Mouse (Mus musculus): Measurements from ENCODE around the gene Gm20388. TPM values are rescaled to one million over a fixed set of nuclear protein-coding genes. Genes with fewer than 3 reads are reported as not detected.

The Gm20388 gene
- polyA plus RNA-seq, 1 experiment from 2014 or later, result not detected

DNA sequence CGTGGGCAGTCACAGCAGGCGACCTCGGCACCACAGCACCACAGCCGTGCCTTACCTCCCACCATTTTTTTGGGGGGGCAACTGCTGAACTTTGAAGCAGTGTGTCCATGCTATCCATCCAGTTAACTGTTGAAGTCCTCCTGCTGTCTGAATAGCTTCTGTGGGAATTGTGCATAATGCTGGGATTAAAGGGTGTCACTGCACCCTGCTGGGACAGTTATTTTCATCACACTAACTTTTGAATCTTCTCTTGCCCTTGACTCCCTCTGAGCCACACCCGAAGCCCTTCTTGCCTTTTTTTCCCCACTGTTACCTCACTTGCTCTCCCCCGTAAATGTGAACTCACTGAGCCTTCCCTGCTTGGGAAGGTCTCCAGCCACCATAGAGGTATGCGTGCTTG lies 27.8 kb downstream of the Gm20388 start:
- Histone ChIP-seq H3K36me3 (peaks cover 76% of the 10 kb centered on the region), H3K4me3 (no peak overlapping the region), H3K4me1 (peaks cover 24% of the 10 kb centered on the region), H3K9ac (no peak overlapping the region), H3K27me3 (replicated peaks) (no peaks in the 10 kb centered on the region), H3K27ac (replicated peaks) (no peak overlapping the region), H3K4me2 (no peak overlapping the region), H3K9me3 (no peaks in the 10 kb centered on the region)
- ATAC-seq (ENCODE audit: extremely low read depth, insufficient number of reproducible peaks, low FRiP score, low TSS enrichment), result no peak
- WGBS, result 87% methylated on average over 7 of the region's 7 CpGs

DNA sequence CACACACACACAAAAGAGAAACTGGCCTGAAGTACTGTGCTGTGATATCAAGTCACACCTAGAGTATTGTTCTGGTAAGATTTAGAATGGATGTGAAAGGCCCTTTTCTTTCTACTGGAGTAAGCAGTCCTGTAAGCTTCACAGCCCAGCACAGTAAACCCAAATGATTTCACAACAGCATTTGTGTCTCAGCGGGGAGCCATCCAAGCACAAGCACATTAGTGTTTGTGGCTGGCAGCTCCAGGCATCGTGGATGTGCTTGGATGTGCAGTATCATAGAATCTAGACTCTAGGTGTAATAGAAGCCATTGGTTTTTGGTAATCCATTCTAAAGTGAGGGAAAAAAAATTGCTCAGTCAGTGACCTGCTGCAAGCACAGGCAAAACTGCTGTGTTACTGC lies 28.7 kb downstream of the Gm20388 start:
- H3K9ac ChIP-seq, result no peak overlapping the region
- H3K36me3 ChIP-seq, result peaks cover 76% of the 10 kb centered on the region
- 85% methylated on average over 2 of the region's 2 CpGs for WGBS
- H3K4me3 ChIP-seq, result no peak overlapping the region
- H3K27me3 ChIP-seq (replicated peaks), result no peaks in the 10 kb centered on the region
- ATAC-seq (ENCODE audit: extremely low read depth, insufficient number of reproducible peaks, low FRiP score, low TSS enrichment), result no peak
- H3K4me1 ChIP-seq, result peaks cover 21% of the 10 kb centered on the region
- H3K27ac ChIP-seq (replicated peaks), result no peak overlapping the region
- H3K4me2 ChIP-seq, result no peak overlapping the region
- no peaks in the 10 kb centered on the region for H3K9me3 ChIP-seq

DNA sequence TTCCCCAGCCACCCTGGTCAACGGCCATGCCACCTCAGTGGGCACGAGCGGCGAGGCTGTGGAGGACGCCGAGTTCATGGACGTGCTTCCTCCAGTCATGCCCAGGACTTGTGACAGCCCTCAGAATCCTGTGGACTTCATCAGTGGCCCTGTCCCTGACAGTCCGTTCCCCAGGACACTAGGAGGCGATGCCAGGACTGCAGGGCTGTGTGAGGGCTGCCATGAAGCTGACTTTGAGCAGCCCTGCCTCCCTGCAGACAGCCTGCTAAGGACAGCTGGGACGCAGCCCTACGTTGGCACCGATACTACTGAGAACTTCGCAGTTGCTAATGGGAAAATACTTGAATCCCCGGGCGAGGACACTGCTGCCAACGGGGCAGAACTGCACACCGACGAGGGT lies 30.8 kb downstream of the Gm20388 start:
- Histone ChIP-seq H3K27ac (replicated peaks) (no peak overlapping the region), H3K9ac (no peak overlapping the region), H3K4me2 (no peak overlapping the region), H3K4me3 (no peak overlapping the region), H3K27me3 (replicated peaks) (no peaks in the 10 kb centered on the region), H3K9me3 (no peaks in the 10 kb centered on the region), H3K36me3 (peaks cover 84% of the 10 kb centered on the region), H3K4me1 (peaks cover 2% of the 10 kb centered on the region)
- ATAC-seq (ENCODE audit: extremely low read depth, insufficient number of reproducible peaks, low FRiP score, low TSS enrichment), result no peak
- WGBS, result 96% methylated on average over 18 of the region's 18 CpGs

DNA sequence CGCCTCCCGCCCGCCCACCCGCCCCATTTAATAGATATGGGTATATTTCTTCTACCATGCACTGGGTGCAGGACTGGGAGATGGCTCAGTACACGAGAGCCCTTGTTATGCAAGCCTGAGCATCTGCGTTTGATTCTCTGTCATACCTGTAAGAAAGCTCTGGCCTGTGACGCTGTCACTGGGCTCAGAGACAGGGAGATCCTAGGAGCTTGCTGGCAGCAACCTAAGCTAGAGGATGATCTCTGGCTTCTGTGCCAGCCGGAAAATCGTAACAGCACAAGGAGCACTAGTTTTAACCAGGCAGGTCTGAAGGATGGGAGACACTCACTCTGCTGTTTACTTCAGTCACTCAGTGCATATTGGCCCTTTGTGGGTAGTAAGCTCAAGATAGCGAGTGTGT lies 33.0 kb downstream of the Gm20388 start:
- no peaks in the 10 kb centered on the region for H3K27me3 ChIP-seq (replicated peaks)
- H3K9ac ChIP-seq, result no peak overlapping the region
- H3K27ac ChIP-seq (replicated peaks), result no peak overlapping the region
- peaks cover 82% of the 10 kb centered on the region for H3K36me3 ChIP-seq
- no peak overlapping the region for H3K4me3 ChIP-seq
- H3K4me2 ChIP-seq, result no peak overlapping the region
- no peak for ATAC-seq (ENCODE audit: extremely low read depth, insufficient number of reproducible peaks, low FRiP score, low TSS enrichment)
- 92% methylated on average over 10 of the region's 10 CpGs for WGBS
- no peaks in the 10 kb centered on the region for H3K9me3 ChIP-seq
- no peaks in the 10 kb centered on the region; the same call in 1 of the 2 replicates for H3K4me1 ChIP-seq

DNA sequence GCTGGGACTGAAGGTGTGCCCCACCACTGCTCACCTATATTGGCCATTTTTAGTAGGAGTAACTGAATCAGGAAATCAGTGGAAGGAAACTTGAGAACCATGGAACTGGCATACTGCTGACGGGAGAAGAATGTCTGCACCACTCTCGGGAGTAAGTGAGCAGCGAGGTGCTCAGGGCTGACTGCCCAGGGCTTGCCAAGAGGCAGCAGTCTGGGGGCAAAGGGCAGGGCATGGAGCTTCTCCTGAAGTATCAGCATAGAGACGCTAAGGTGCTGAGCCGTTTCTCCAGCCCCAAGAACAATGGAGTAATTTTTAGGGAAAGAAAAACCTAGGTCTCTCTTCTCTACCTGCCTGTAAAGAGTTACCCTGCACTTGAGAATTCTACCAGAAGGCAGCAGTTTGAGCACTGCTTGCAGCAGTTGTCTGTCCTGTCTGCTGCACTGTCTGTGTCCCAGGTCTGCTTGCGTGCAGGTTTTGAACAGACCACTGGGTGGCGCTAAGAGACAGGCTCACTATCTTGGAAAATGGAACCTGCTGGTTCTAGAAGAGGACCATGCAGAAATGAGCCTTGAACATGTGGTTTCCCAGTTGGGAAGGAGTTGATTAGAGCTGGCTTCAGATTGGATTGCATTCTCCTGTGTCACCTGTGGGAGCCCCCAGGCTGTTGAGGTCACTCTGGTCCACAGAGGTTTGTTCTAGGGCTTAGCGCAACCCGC lies 33.6 kb downstream of the Gm20388 start:
- 64% methylated on average over 9 of the region's 9 CpGs for WGBS
- no peak for ATAC-seq (ENCODE audit: extremely low read depth, insufficient number of reproducible peaks, low FRiP score, low TSS enrichment)
- Histone ChIP-seq H3K4me3 (no peak overlapping the region), H3K9ac (no peak overlapping the region), H3K36me3 (peaks cover 82% of the 10 kb centered on the region), H3K27ac (replicated peaks) (no peak overlapping the region), H3K4me2 (no peak overlapping the region), H3K4me1 (no peaks in the 10 kb centered on the region; the same call in 1 of the 2 replicates), H3K27me3 (replicated peaks) (no peaks in the 10 kb centered on the region), H3K9me3 (no peaks in the 10 kb centered on the region)

DNA sequence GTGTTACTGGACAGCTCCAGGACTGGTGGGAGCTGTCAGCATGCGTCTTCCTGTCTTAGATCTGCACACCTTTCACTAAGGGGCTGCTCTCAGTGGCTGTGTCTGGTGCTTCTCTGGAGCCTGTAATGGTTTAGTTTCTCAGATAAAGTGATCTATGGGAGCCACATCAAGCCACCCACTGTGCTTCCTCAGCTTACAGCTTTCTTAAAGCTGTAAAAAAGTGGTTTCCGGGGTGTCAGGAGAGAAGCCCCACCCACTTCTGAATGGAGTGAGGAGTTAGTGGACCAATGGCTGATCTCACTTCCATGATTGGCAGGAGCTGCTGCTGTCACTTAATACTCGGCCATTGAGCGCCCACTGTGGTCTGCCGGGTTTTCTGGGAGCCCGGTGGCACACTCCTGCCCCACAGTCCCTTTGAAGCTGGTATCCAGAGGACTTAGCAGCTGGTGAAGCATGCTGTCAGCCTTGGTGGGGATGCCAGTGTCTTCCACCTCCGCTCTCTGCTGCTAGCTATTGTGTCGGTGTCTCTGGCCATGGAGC lies 35.8 kb downstream of the Gm20388 start:
- Histone ChIP-seq H3K27me3 (replicated peaks) (no peaks in the 10 kb centered on the region), H3K4me2 (no peak overlapping the region), H3K4me3 (no peak overlapping the region), H3K4me1 (no peaks in the 10 kb centered on the region; the same call in 1 of the 2 replicates), H3K27ac (replicated peaks) (no peak overlapping the region), H3K9ac (no peak overlapping the region), H3K9me3 (no peaks in the 10 kb centered on the region), H3K36me3 (peaks cover 89% of the 10 kb centered on the region)
- 75% methylated on average over 8 of the region's 8 CpGs for WGBS
- no peak for ATAC-seq (ENCODE audit: extremely low read depth, insufficient number of reproducible peaks, low FRiP score, low TSS enrichment)

DNA sequence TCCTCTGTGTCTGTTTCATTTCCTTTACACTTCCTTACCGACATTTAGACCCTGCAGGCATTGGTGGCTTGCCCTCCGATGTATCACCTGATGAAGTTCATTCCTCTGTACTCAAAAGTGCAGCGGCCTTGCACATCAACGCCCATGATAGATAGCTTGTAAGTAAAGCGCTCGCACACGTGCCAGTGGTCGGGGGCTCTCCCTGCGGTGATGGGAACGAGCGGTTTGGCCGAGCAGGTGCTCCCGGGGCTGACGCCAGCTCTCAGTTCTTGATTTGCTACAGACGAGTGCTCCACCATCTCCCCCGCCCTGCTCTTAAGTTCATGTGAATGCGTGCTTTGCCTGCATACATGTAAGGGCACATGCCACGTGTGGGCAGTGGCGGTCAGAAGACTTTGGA lies 37.0 kb downstream of the Gm20388 start:
- no peaks in the 10 kb centered on the region for H3K27me3 ChIP-seq (replicated peaks)
- H3K4me3 ChIP-seq, result no peak overlapping the region
- no peak overlapping the region for H3K9ac ChIP-seq
- peaks cover 89% of the 10 kb centered on the region for H3K36me3 ChIP-seq
- H3K4me1 ChIP-seq, result no peaks in the 10 kb centered on the region; the same call in 1 of the 2 replicates
- H3K27ac ChIP-seq (replicated peaks), result no peak overlapping the region
- 78% methylated on average over 19 of the region's 19 CpGs for WGBS
- H3K9me3 ChIP-seq, result no peaks in the 10 kb centered on the region
- ATAC-seq (ENCODE audit: extremely low read depth, insufficient number of reproducible peaks, low FRiP score, low TSS enrichment), result no peak
- H3K4me2 ChIP-seq, result no peak overlapping the region

DNA sequence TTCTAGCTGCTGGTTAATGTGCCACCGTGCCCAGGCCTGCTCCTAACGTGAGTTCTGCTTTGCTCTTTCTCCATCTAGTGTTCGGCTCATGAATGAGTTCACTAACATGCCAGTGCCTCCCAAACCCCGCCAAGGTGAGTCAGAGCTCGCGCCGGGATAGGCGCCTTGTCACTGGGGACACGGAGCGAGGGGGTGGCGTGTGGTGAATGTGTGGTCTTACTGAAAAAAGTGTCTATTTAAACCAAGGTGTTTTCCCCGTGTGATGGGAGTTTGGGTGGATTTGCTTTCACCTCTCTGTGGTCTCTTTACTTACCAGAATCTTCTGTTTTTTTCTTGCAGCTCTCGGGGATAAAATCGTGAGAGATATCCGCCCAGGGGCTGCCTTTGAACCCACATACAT lies 37.7 kb downstream of the Gm20388 start:
- no peaks in the 10 kb centered on the region for H3K27me3 ChIP-seq (replicated peaks)
- WGBS, result 84% methylated on average over 15 of the region's 15 CpGs
- H3K4me2 ChIP-seq, result no peak overlapping the region
- peaks cover 89% of the 10 kb centered on the region for H3K36me3 ChIP-seq
- H3K27ac ChIP-seq (replicated peaks), result no peak overlapping the region
- no peak overlapping the region for H3K4me3 ChIP-seq
- H3K9ac ChIP-seq, result no peak overlapping the region
- H3K9me3 ChIP-seq, result no peaks in the 10 kb centered on the region
- no peak for ATAC-seq (ENCODE audit: extremely low read depth, insufficient number of reproducible peaks, low FRiP score, low TSS enrichment)
- H3K4me1 ChIP-seq, result no peaks in the 10 kb centered on the region; the same call in 1 of the 2 replicates

DNA sequence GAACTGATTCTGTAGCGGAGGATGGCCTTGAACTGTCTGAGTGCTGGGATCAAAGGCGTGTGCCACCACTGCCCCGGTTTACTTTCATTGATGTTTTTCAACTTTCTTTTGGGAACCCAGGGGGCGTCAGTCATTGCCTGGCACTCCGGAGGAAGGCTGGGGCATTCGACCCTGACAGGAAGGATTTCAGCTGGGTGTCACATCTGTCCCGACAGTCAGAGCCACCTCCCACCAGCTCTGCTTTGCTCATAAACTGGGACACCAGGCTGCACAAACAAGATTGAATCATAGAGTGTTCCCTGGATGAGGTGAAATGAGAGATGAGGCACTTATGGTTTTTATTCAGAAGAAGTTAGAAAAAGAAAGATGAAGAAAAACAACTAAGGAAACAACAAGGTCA lies 41.6 kb downstream of the Gm20388 start:
- ATAC-seq (ENCODE audit: extremely low read depth, insufficient number of reproducible peaks, low FRiP score, low TSS enrichment), result no peak
- peaks cover 99% of the 10 kb centered on the region for H3K36me3 ChIP-seq
- no peak overlapping the region for H3K4me3 ChIP-seq
- H3K9ac ChIP-seq, result no peak overlapping the region
- no peaks in the 10 kb centered on the region for H3K9me3 ChIP-seq
- 80% methylated on average over 7 of the region's 7 CpGs for WGBS
- no peaks in the 10 kb centered on the region for H3K27me3 ChIP-seq (replicated peaks)
- no peak overlapping the region for H3K27ac ChIP-seq (replicated peaks)
- no peak overlapping the region for H3K4me2 ChIP-seq
- no peaks in the 10 kb centered on the region for H3K4me1 ChIP-seq

DNA sequence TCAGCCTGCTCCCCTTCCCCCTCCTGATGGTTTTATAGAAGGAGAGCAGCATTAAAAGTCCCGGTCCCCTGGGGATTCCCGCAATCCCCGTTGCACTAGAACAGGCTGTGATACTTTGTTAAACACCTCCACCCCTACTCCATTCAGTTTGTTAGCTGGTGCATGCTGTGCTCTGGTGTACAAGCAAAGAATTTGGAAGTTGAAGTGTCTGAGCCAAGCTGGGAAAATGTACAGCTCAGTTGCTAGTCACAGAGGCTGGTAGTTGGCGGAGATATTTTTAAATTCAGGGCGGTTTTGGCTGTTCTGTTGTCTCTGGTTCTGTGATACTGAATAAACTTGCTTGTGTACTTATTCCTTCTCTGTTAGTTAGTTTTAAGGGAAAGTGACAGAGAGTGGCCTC lies 42.1 kb downstream of the Gm20388 start:
- no peaks in the 10 kb centered on the region for H3K9me3 ChIP-seq
- H3K4me3 ChIP-seq, result no peak overlapping the region
- no peak overlapping the region for H3K4me2 ChIP-seq
- H3K36me3 ChIP-seq, result peaks cover 99% of the 10 kb centered on the region
- H3K4me1 ChIP-seq, result no peaks in the 10 kb centered on the region
- WGBS, result 88% methylated on average over 5 of the region's 5 CpGs
- H3K27ac ChIP-seq (replicated peaks), result no peak overlapping the region
- no peak for ATAC-seq (ENCODE audit: extremely low read depth, insufficient number of reproducible peaks, low FRiP score, low TSS enrichment)
- H3K27me3 ChIP-seq (replicated peaks), result no peaks in the 10 kb centered on the region
- H3K9ac ChIP-seq, result no peak overlapping the region

DNA sequence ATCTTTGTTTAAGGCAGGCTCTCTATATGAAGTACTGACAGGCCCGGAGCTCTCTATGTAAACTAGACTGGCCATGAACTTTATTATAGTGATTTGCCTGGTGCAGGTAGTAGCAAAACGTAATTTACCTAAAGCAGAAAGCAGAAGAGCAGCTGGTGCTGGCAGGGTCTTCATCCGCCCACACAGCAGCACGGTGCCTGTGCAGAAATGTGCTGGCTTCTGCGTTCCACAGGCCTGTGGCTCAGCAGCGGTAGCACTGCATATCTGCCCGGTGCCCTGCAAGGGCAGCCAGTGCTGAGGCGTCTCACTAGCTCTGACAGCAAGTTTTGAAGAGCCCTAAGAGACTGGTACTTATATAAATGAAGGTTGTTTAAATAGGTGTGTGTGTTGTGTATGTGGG lies 44.7 kb downstream of the Gm20388 start:
- Histone ChIP-seq H3K27me3 (replicated peaks) (no peaks in the 10 kb centered on the region), H3K9ac (no peak overlapping the region), H3K27ac (replicated peaks) (no peak overlapping the region), H3K36me3 (peaks cover 82% of the 10 kb centered on the region), H3K9me3 (no peaks in the 10 kb centered on the region), H3K4me2 (no peak overlapping the region), H3K4me3 (no peak overlapping the region), H3K4me1 (peaks cover 2% of the 10 kb centered on the region)
- 86% methylated on average over 8 of the region's 8 CpGs for WGBS
- no peak for ATAC-seq (ENCODE audit: extremely low read depth, insufficient number of reproducible peaks, low FRiP score, low TSS enrichment)

DNA sequence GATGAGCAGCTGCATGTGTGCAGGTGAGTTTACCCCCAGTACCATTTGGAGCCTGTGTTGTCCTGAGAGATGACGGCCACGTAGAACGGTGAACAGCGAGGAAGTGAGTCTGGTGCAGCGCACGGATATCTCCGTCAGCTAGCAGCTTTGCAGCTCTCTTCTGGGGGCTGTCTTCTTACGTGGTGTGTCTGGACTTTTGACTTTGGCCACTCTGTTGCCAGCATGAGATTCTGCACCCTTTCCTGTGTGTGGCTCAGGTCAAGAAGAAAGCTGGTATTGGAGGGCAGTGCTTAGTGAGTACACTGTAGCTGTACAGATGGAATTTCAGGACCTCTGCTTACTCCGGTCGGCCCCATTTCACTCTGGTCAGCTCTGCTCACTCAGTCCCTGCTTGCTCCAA lies 47.4 kb downstream of the Gm20388 start:
- H3K9ac ChIP-seq, result no peak overlapping the region
- H3K36me3 ChIP-seq, result peaks cover 55% of the 10 kb centered on the region
- no peak overlapping the region for H3K4me3 ChIP-seq
- 92% methylated on average over 10 of the region's 10 CpGs for WGBS
- no peaks in the 10 kb centered on the region for H3K27me3 ChIP-seq (replicated peaks)
- ATAC-seq (ENCODE audit: extremely low read depth, insufficient number of reproducible peaks, low FRiP score, low TSS enrichment), result no peak
- peaks cover 8% of the 10 kb centered on the region for H3K4me1 ChIP-seq
- H3K9me3 ChIP-seq, result no peaks in the 10 kb centered on the region
- no peak overlapping the region for H3K4me2 ChIP-seq
- no peak overlapping the region for H3K27ac ChIP-seq (replicated peaks)

All from heart, embryonic 13.5 days (tissue).